10 mouse cellular contexts compared by ENCODE assay signal in the genomic region with DNA sequence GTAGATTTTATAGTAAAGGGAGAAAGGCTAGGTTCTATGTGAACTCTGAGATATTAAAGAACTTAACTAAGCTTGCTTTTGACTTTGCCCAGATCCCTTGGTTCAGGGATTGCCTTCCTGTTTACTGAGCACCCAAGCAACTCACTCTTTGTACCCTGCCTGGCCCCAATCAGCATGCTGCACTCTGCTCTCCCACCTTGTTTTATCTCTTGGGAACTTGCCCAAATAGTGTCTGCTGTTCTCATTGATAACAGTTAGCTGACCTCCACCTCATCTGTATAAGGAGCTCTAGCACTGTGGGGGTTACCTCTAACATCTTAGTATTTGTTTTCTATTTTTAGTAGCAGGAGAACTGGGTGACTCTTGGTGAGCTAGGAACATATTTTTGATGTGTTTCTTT. TPM values are rescaled to one million over a fixed set of nuclear protein-coding genes. Genes with fewer than 3 reads are reported as not detected.
DNase-seq lines count a peak whose midpoint lies in the region; ATAC-seq and TF ChIP-seq lines count a peak whose summit lies in the region.
"Had no signal": no experiment of that assay in that cellular context is flagged by ENCODE, and none has a peak within 500 bp of the region (broad histone marks: within the 10 kb centered on the region; RNA-seq: fewer than 3 reads in every experiment).

No protein-coding gene starts in this region.

- H3K4me3 ChIP-seq in G1E (ENCODE audit: low read depth, low read length), result peak overlapping the region; percentile 40; the same call in 1 of the 2 replicates
- H3K4me3 ChIP-seq in megakaryocyte, embryonic 14.5 days (replicated peaks), result peak overlapping the region; percentile 38
- H3K4me3 ChIP-seq: hindbrain, embryonic 12.5 days had no signal

- H3K36me3 ChIP-seq in G1E (replicated peaks), result peaks cover 53% of the 10 kb centered on the region
- H3K36me3 ChIP-seq in megakaryocyte, embryonic 14.5 days (replicated peaks; ENCODE audit: low read length), result peaks cover 55% of the 10 kb centered on the region

- no peaks in the 10 kb centered on the region for H3K27me3 ChIP-seq in G1E (ENCODE audit: insufficient read depth, low read length)
- H3K27me3 ChIP-seq in megakaryocyte, embryonic 14.5 days (replicated peaks), result no peaks in the 10 kb centered on the region
- H3K27me3 ChIP-seq: hindbrain, embryonic 12.5 days had no signal

- DNase-seq in heart, adult 18-20 months, result peak; percentile 32 to 41
- no peak for DNase-seq in heart, postnatal 4 days
- peak; percentile 76 for DNase-seq in G1E (ENCODE audit: low spot score)
- DNase-seq in adrenal gland, adult 18-20 months (ENCODE audit: low spot score in 2 of 2), result no peak
- DNase-seq in adrenal gland, adult 8-10 months, result no peak
- no peak for DNase-seq in ovary, postnatal 14 days (ENCODE audit: low spot score)
- DNase-seq: cerebellum, adult 9-10 months had no signal

- H3K9me3 ChIP-seq in G1E (replicated peaks), result no peaks in the 10 kb centered on the region
- H3K9me3 ChIP-seq in megakaryocyte, embryonic 14.5 days, result no peaks in the 10 kb centered on the region
- H3K9me3 ChIP-seq: hindbrain, embryonic 12.5 days had no signal

- peak; percentile 91 for ATAC-seq in G1E (ENCODE audit: extremely low read depth, insufficient number of reproducible peaks, low FRiP score, poor library complexity, severe bottlenecking)
- peak; percentile 13 to 36; a peak in 1 of 4 replicates for ATAC-seq in hematopoietic stem cell, adult 5-6 weeks (replicated peaks in 1 of 2; ENCODE audit: insufficient read depth in 1 of 2, low FRiP score in 2 of 2, low TSS enrichment in 1 of 2, low read depth in 1 of 2, poor library complexity in 2 of 2, severe bottlenecking in 2 of 2)

- H3K4me1 ChIP-seq in G1E (ENCODE audit: insufficient read depth, low read depth, low read length), result peaks cover 84% of the 10 kb centered on the region
- H3K4me1 ChIP-seq in megakaryocyte, embryonic 14.5 days, result peaks cover 66% of the 10 kb centered on the region

- TF ChIP-seq CTCF in G1E (IDR thresholded peaks at IDR 0.05; ENCODE audit: low read depth, low read length), result no peak

RNA-seq across cellular contexts. Expression of gene Pum1, which starts 52.0 kb away (rescaled TPM):
- 10 to 100 TPM; 50.2 to 63.1 TPM for total RNA-seq in heart, adult 18-20 months (2021)
- total RNA-seq in heart, postnatal 4 days (2021), result 10 to 100 TPM; 64.1 to 67.2 TPM
- total RNA-seq in G1E (2014; fragmentation: Nextera tagmentation) (113 and 122 TPM in 2 replicates), G1E (2017) (39.6 and 42.7 TPM in 2 replicates)
- polyA plus RNA-seq in G1E (2012), result 37.5 and 43.5 TPM in 2 replicates
- total RNA-seq in hematopoietic stem cell, adult 5-6 weeks (2017), result 72.0 and 81.9 TPM in 2 replicates
- 6.7 and 7.0 TPM in 2 replicates for polyA plus RNA-seq in megakaryocyte, embryonic 14.5 days (2012; ENCODE audit: insufficient read depth, low replicate concordance)
- total RNA-seq in adrenal gland, adult 18-20 months (2021), result 10 to 100 TPM; 68.9 to 79.0 TPM
- total RNA-seq in adrenal gland, adult 8-10 months (2022), result 10 to 100 TPM; 62.4 to 92.5 (median 83.2) TPM

Comparison
In these comparisons a context has a peak if more than half of its experiments do, and no peak if none do; other contexts are left out.
1. DNase-seq: peak in heart, adult 18-20 months (2 of 2) and G1E (single experiment); none in heart, postnatal 4 days (single experiment), adrenal gland, adult 18-20 months (0 of 2), adrenal gland, adult 8-10 months (single experiment) and ovary, postnatal 14 days (single experiment).